Comparison of ENCODE assay signal across 8 mouse cellular contexts in genomic region chr12:76368201-76368789, GRCm38 (mm10). TPM values are rescaled to one million over a fixed set of nuclear protein-coding genes. Genes with fewer than 3 reads are reported as not detected.
A peak's percentile ranks its signal among the peaks of the same experiment; 100 is the strongest.
DNase-seq lines count a peak whose midpoint lies in the region; ATAC-seq and TF ChIP-seq lines count a peak whose summit lies in the region.

No protein-coding gene starts in this region.

- no peaks in the 10 kb centered on the region for H3K36me3 ChIP-seq in thymus, adult 2 months (ENCODE audit: control insufficient read depth, insufficient read depth, low read length)
- no peaks in the 10 kb centered on the region for H3K36me3 ChIP-seq in neural tube, embryonic 11.5 days (ENCODE audit: control insufficient read depth, insufficient read depth, low read length)

- peak overlapping the region; percentile 89 for H3K4me2 ChIP-seq in neural tube, embryonic 11.5 days (ENCODE audit: low read depth)

- peak overlapping the region; percentile 95 for H3K27ac ChIP-seq in thymus, adult 2 months (ENCODE audit: control insufficient read depth, insufficient read depth, low read length)
- peak overlapping the region; percentile 98; the same call in 1 of the 2 replicates for H3K27ac ChIP-seq in neural tube, embryonic 11.5 days (ENCODE audit: low read depth, low read length)

- WGBS in thymus, adult 2 months = 8% methylated on average over 9 of the region's 9 CpGs
- 7% methylated on average over 9 of the region's 9 CpGs for WGBS in neural tube, embryonic 11.5 days

- no peaks in the 10 kb centered on the region for H3K27me3 ChIP-seq in thymus, adult 2 months (ENCODE audit: control insufficient read depth, insufficient read depth, low read length)
- H3K27me3 ChIP-seq in neural tube, embryonic 11.5 days (ENCODE audit: control insufficient read depth, insufficient read depth, low read length) = no peaks in the 10 kb centered on the region

- H3K9ac ChIP-seq in neural tube, embryonic 11.5 days (ENCODE audit: low read length) = peak overlapping the region; percentile 99

- H3K4me3 ChIP-seq in thymus, adult 2 months (ENCODE audit: control insufficient read depth, insufficient read depth, low read length) = peak overlapping the region; percentile 5; the same call in 1 of the 2 replicates
- peak overlapping the region; percentile 86 for H3K4me3 ChIP-seq in neural tube, embryonic 11.5 days (ENCODE audit: low read depth, low read length)

- peaks cover 29% of the 10 kb centered on the region for H3K4me1 ChIP-seq in thymus, adult 2 months (replicated peaks; ENCODE audit: control insufficient read depth, insufficient read depth, low read length)
- peaks cover 27% of the 10 kb centered on the region for H3K4me1 ChIP-seq in neural tube, embryonic 11.5 days (ENCODE audit: control insufficient read depth, insufficient read depth, low read length)

- no peak for ATAC-seq in neural tube, embryonic 11.5 days (ENCODE audit: insufficient read depth, low FRiP score, low TSS enrichment)

- peak; percentile 62 for DNase-seq in cerebellum, adult 9-10 months
- DNase-seq in cerebellum, postnatal 4 days (ENCODE audit: low spot score in 2 of 2) = no peak
- DNase-seq in thymus, adult 2 months = no peak
- DNase-seq in thymus, adult 18-20 months = no peak
- DNase-seq in induced T-regulatory cell, adult 2 months (ENCODE audit: low read depth) = peak; percentile 71
- DNase-seq in neural tube, embryonic 11.5 days (ENCODE audit: low spot score) = no peak
- DNase-seq in ovary, postnatal 36 days (ENCODE audit: low spot score) = no peak
- DNase-seq in urinary bladder, postnatal 4 days (ENCODE audit: low spot score in 2 of 2) = no peak

- no peak for TF ChIP-seq CTCF in thymus, adult 2 months (IDR thresholded peaks at IDR 0.05; ENCODE audit: borderline replicate concordance, control insufficient read depth, extremely low read depth, insufficient read depth, low read length, poor library complexity)

- TF ChIP-seq POLR2A in thymus, adult 2 months (IDR thresholded peaks at IDR 0.05; ENCODE audit: control insufficient read depth, extremely low read depth, insufficient read depth, low read length, poor library complexity) = no peak

- no peaks in the 10 kb centered on the region for H3K9me3 ChIP-seq in neural tube, embryonic 11.5 days (ENCODE audit: control insufficient read depth, low read length)

RNA-seq across cellular contexts. Expression of gene Zbtb25, which starts 1.1 kb away (rescaled TPM):
- polyA plus RNA-seq in thymus, adult 2 months (2012; rRNA removed) = 22.1 and 28.7 TPM in 2 replicates
- 17.5 and 17.9 TPM in 2 replicates for polyA plus RNA-seq in neural tube, embryonic 11.5 days (2014; fragmentation: Nextera tagmentation; extraction: Ambion mirVana)

RNA-seq across cellular contexts. Expression of gene Zbtb1, which starts 1.8 kb away (rescaled TPM):
- polyA plus RNA-seq in thymus, adult 2 months (2012; rRNA removed) = 7.2 and 8.0 TPM in 2 replicates
- polyA plus RNA-seq in neural tube, embryonic 11.5 days (2014; fragmentation: Nextera tagmentation; extraction: Ambion mirVana) = 7.7 and 7.9 TPM in 2 replicates

RNA-seq across cellular contexts. Expression of gene Hspa2, which starts 35.7 kb away (rescaled TPM):
- 5.1 and 6.0 TPM in 2 replicates for polyA plus RNA-seq in thymus, adult 2 months (2012; rRNA removed)
- polyA plus RNA-seq in neural tube, embryonic 11.5 days (2014; fragmentation: Nextera tagmentation; extraction: Ambion mirVana) = 5.1 and 6.0 TPM in 2 replicates

RNA-seq across cellular contexts. Expression of gene Akap5, which starts 43.6 kb away (rescaled TPM):
- 0.08 and 0.16 TPM in 2 replicates for polyA plus RNA-seq in thymus, adult 2 months (2012; rRNA removed)
- 3.9 and 4.4 TPM in 2 replicates for polyA plus RNA-seq in neural tube, embryonic 11.5 days (2014; fragmentation: Nextera tagmentation; extraction: Ambion mirVana)

RNA-seq across cellular contexts. Expression of gene Ppp1r36, which starts 49.0 kb away (rescaled TPM):
- not detected in 2 replicates for polyA plus RNA-seq in thymus, adult 2 months (2012; rRNA removed)
- polyA plus RNA-seq in neural tube, embryonic 11.5 days (2014; fragmentation: Nextera tagmentation; extraction: Ambion mirVana) = 0.45 and 0.82 TPM in 2 replicates

Comparison
In these comparisons a context has a peak if more than half of its experiments do, and no peak if none do; other contexts are left out.
1. DNase-seq: peak in cerebellum, adult 9-10 months (single experiment) and induced T-regulatory cell, adult 2 months (single experiment); none in cerebellum, postnatal 4 days (0 of 2), thymus, adult 2 months (single experiment), thymus, adult 18-20 months (0 of 2), neural tube, embryonic 11.5 days (single experiment), ovary, postnatal 36 days (single experiment) and urinary bladder, postnatal 4 days (0 of 2).